Mouse (Mus musculus) E14TG2a.4 (cell line): ENCODE data around the gene Zfp746.

Source experiments
- CTCF ChIP-seq: conservative IDR thresholded peaks from 2 replicates; pipeline ENCODE4 v1.5.1; 2014; ENCODE audit warnings: low read length
- NANOG ChIP-seq: IDR thresholded peaks from 2 replicates; pipeline ENCODE4 v1.6.1; 2014; ENCODE audit warnings: borderline replicate concordance, low read length, mixed read lengths
- POU5F1 ChIP-seq: IDR thresholded peaks from 2 replicates; pipeline ENCODE4 v1.6.1; 2014; ENCODE audit warnings: low read length, borderline replicate concordance

DNA sequence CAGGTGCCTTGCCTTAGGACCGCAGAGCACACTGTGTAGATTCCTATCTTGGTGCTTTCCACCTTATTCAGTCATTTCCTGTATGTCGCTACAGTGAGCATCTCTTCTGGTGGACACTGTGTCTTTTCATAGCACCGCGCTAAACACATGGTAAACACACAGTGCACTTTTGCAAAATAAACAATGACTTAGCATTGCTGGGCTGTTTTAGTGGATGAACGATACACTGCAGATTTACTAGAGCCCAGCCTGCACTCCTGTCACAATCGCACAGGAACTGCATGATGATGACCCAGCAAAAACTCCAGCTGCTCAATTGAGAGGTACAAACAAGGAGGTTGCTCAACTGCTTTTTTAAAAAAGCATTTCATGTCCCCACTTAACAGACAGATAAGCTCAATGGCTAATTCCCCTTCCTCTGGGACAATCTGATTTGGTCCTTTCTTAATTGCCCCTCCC is 2.6 kb downstream of the Zfp746 start:
- TF ChIP-seq CTCF (no peak), NANOG (no peak), POU5F1 (no peak)
